Mouse (Mus musculus): ENCODE measurements around the gene Alkbh5.

DNA sequence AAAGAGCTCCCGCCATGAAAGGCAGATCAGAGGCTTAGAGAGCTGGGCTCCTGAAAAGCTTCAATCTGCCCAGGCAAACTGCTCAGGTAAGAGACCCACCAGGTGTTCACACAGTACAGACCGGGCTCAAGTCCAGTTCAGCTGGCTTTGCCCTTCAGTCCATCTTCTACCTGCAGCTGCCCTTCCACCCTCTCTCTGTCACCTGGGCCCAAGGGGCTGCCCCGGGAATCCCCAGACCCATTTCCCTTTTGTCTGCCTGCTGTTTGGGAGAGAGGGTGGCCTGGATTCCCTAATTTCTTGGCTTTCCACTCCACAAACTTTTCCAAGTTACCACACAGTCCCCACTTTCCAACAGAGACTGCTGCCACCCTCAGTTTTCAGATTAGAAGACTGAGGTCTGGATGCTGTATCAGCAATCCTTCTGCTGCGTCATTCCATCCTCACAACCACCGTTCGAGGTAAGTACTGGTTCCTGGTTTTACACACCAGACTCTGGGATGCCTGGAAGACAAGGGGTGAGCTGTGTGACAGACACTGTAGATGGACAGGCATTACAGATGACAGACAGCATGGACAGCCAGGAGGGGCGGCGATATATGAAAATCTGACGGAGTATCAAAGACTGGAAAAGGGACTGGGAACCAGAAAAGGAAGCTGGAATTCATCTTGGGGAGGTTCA, at the start of gene Alkbh5:
- TF ChIP-seq CTCF (IDR thresholded peaks at IDR 0.05; ENCODE audit: low read depth) (no peak), EP300 (IDR thresholded peaks at IDR 0.05; ENCODE audit: low read depth) (no peak)

Measured in liver, postnatal 0 days (tissue).